Mouse (Mus musculus): ENCODE results near the gene Chn1. TPM values are rescaled to one million over a fixed set of nuclear protein-coding genes. Genes with fewer than 3 reads are reported as not detected.

Chn1 gene
- polyA plus RNA-seq, 1 experiment from 2014 or later: 70.1 TPM

DNA sequence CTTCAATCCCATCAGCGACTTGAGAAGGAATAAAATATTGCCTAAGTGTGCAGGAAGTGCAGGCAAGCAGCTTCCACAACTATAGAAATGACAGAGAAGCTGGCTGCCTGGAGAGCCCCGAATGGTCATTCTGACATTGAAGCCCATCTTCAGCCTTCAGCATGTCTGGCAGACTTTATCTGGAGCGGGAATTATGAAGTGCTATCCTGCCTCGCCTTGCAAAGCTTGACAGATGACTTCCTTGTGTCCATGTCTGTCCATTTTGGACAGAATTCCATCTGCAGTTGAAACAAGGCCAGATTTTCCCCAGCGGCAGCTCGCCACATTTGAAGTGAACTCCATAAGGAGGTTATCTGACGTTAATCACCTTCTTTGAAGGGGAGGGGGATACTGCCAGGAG, 15.2 kb downstream of the Chn1 start:
- Histone ChIP-seq H3K27ac (ENCODE audit: low read depth, low read length) (no peak overlapping the region), H3K27me3 (replicated peaks; ENCODE audit: control insufficient read depth, insufficient read depth, low read length) (no peaks in the 10 kb centered on the region), H3K4me3 (ENCODE audit: low read length) (no peak overlapping the region), H3K9ac (ENCODE audit: low read depth, low read length) (no peak overlapping the region), H3K9me3 (ENCODE audit: control insufficient read depth, low read length) (no peaks in the 10 kb centered on the region), H3K4me2 (ENCODE audit: low read length) (no peak overlapping the region), H3K4me1 (ENCODE audit: control insufficient read depth, insufficient read depth, low read depth, low read length) (peaks cover 2% of the 10 kb centered on the region; the same call in 1 of the 2 replicates), H3K36me3 (ENCODE audit: control insufficient read depth, insufficient read depth, low read length) (no peaks in the 10 kb centered on the region)
- no peak for ATAC-seq
- WGBS: 88% methylated on average over 7 of the region's 7 CpGs

DNA sequence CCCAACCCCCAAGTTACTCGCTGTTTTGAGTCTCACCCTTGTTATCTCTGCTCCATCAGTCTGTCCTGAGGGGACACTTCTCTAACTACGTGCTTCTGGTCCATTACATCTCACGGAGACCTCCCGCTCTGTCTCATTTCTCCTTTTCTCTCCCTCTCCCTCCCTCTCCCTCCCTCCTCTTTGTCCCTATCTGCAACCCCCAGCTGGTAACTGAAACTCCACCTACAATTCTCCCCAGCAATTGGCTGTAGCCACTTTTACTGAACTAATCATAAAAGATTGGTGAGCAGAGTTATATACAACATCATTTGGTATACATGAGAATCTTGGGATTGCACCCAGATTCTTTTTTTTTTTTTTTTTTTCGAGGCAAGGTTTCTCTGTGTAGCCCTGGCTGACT, 16.1 kb downstream of the Chn1 start:
- no peak overlapping the region for H3K4me3 ChIP-seq (ENCODE audit: low read length)
- no peaks in the 10 kb centered on the region for H3K36me3 ChIP-seq (ENCODE audit: control insufficient read depth, insufficient read depth, low read length)
- no peaks in the 10 kb centered on the region for H3K9me3 ChIP-seq (ENCODE audit: control insufficient read depth, low read length)
- no peak overlapping the region for H3K27ac ChIP-seq (ENCODE audit: low read depth, low read length)
- H3K9ac ChIP-seq (ENCODE audit: low read depth, low read length): no peak overlapping the region
- H3K27me3 ChIP-seq (replicated peaks; ENCODE audit: control insufficient read depth, insufficient read depth, low read length): no peaks in the 10 kb centered on the region
- H3K4me1 ChIP-seq (ENCODE audit: control insufficient read depth, insufficient read depth, low read depth, low read length): peaks cover 2% of the 10 kb centered on the region; the same call in 1 of the 2 replicates
- WGBS: 78% methylated on average over 5 of the region's 5 CpGs
- ATAC-seq: no peak
- H3K4me2 ChIP-seq (ENCODE audit: low read length): no peak overlapping the region

DNA sequence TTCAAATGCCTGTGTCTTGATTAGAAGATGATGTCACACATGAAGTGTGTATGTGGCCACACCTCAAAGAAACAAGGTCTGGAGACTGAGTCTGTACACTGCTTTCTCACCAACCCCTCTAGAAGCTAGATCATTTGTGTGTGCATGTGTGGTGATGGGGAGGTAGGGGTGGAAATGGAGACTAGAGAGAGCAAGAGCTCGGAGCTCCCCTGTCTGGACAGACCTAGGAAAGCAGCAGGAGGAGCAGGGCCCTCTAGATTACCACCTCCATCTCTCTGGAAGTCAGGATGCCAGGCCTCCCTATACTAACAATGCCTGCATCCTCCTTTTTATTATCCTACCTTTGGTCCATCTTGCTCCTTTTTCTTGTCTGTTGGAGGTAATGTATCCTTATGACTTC, 27.8 kb downstream of the Chn1 start:
- 92% methylated on average over 1 of the region's 1 CpGs for WGBS
- ATAC-seq: no peak

GRCm38 (mm10) chr2:73746375-73746770, 28.8 kb downstream of the Chn1 start:
- Histone ChIP-seq H3K4me3 (ENCODE audit: low read length) (no peak overlapping the region), H3K4me1 (ENCODE audit: control insufficient read depth, insufficient read depth, low read depth, low read length) (no peaks in the 10 kb centered on the region), H3K4me2 (ENCODE audit: low read length) (no peak overlapping the region), H3K36me3 (ENCODE audit: control insufficient read depth, insufficient read depth, low read length) (no peaks in the 10 kb centered on the region), H3K9me3 (ENCODE audit: control insufficient read depth, low read length) (no peaks in the 10 kb centered on the region), H3K27me3 (replicated peaks; ENCODE audit: control insufficient read depth, insufficient read depth, low read length) (no peaks in the 10 kb centered on the region), H3K9ac (ENCODE audit: low read depth, low read length) (no peak overlapping the region), H3K27ac (ENCODE audit: low read depth, low read length) (no peak overlapping the region)
- WGBS: 93% methylated on average over 1 of the region's 1 CpGs
- ATAC-seq: no peak

More for the DNA sequence above, 27.8 kb downstream of the Chn1 start:
- Histone ChIP-seq H3K4me2 (ENCODE audit: low read length) (no peak overlapping the region), H3K9ac (ENCODE audit: low read depth, low read length) (no peak overlapping the region), H3K36me3 (ENCODE audit: control insufficient read depth, insufficient read depth, low read length) (no peaks in the 10 kb centered on the region), H3K27me3 (replicated peaks; ENCODE audit: control insufficient read depth, insufficient read depth, low read length) (no peaks in the 10 kb centered on the region), H3K4me3 (ENCODE audit: low read length) (no peak overlapping the region), H3K4me1 (ENCODE audit: control insufficient read depth, insufficient read depth, low read depth, low read length) (no peaks in the 10 kb centered on the region), H3K27ac (ENCODE audit: low read depth, low read length) (no peak overlapping the region), H3K9me3 (ENCODE audit: control insufficient read depth, low read length) (no peaks in the 10 kb centered on the region)

GRCm38 (mm10) chr2:73745647-73746374, 29.3 kb downstream of the Chn1 start:
- WGBS: 67% methylated on average over 3 of the region's 3 CpGs
- no peak overlapping the region for H3K27ac ChIP-seq (ENCODE audit: low read depth, low read length)
- H3K4me1 ChIP-seq (ENCODE audit: control insufficient read depth, insufficient read depth, low read depth, low read length): no peaks in the 10 kb centered on the region
- no peaks in the 10 kb centered on the region for H3K36me3 ChIP-seq (ENCODE audit: control insufficient read depth, insufficient read depth, low read length)
- H3K9me3 ChIP-seq (ENCODE audit: control insufficient read depth, low read length): no peaks in the 10 kb centered on the region
- no peak overlapping the region for H3K4me3 ChIP-seq (ENCODE audit: low read length)
- H3K9ac ChIP-seq (ENCODE audit: low read depth, low read length): no peak overlapping the region
- no peak overlapping the region for H3K4me2 ChIP-seq (ENCODE audit: low read length)
- no peaks in the 10 kb centered on the region for H3K27me3 ChIP-seq (replicated peaks; ENCODE audit: control insufficient read depth, insufficient read depth, low read length)
- no peak; the same call in 1 of the 2 replicates for ATAC-seq

- Histone ChIP-seq H3K4me2 (ENCODE audit: low read length) (no peak overlapping the region), H3K4me1 (ENCODE audit: control insufficient read depth, insufficient read depth, low read depth, low read length) (no peaks in the 10 kb centered on the region), H3K9ac (ENCODE audit: low read depth, low read length) (no peak overlapping the region), H3K27me3 (replicated peaks; ENCODE audit: control insufficient read depth, insufficient read depth, low read length) (no peaks in the 10 kb centered on the region), H3K36me3 (ENCODE audit: control insufficient read depth, insufficient read depth, low read length) (no peaks in the 10 kb centered on the region), H3K9me3 (ENCODE audit: control insufficient read depth, low read length) (no peaks in the 10 kb centered on the region), H3K4me3 (ENCODE audit: low read length) (no peak overlapping the region), H3K27ac (ENCODE audit: low read depth, low read length) (no peak overlapping the region)
- WGBS: 94% methylated on average over 3 of the region's 3 CpGs
- ATAC-seq: no peak
Measured at GRCm38 (mm10) chr2:73741286-73741685, 33.9 kb downstream of the Chn1 start.

DNA sequence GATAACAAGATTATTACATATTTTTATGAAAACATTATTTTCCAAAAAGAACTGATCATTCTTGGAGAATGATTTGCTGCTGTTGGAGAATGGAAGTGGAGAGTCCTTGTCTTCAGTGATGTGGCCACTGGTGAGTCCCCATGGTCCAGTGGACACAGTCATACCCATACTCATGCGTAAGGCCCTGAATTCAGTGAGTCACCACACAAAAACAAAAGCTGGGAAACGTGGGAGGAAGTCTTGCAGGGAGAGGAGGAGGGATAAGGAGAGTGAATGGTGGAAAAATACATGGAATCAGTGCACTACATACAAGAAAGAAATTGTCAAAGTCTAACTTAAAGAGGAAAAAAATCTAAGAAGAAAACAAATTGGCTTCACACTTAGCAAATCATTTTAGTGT, 47.3 kb downstream of the Chn1 start:
- Histone ChIP-seq H3K27me3 (replicated peaks; ENCODE audit: control insufficient read depth, insufficient read depth, low read length) (no peaks in the 10 kb centered on the region), H3K9me3 (ENCODE audit: control insufficient read depth, low read length) (no peaks in the 10 kb centered on the region), H3K9ac (ENCODE audit: low read depth, low read length) (no peak overlapping the region), H3K4me2 (ENCODE audit: low read length) (no peak overlapping the region), H3K27ac (ENCODE audit: low read depth, low read length) (no peak overlapping the region), H3K4me3 (ENCODE audit: low read length) (no peak overlapping the region), H3K4me1 (ENCODE audit: control insufficient read depth, insufficient read depth, low read depth, low read length) (no peaks in the 10 kb centered on the region; the same call in none of the 2 replicates), H3K36me3 (ENCODE audit: control insufficient read depth, insufficient read depth, low read length) (no peaks in the 10 kb centered on the region)
- 65% methylated on average over 2 of the region's 2 CpGs for WGBS
- no peak for ATAC-seq

DNA sequence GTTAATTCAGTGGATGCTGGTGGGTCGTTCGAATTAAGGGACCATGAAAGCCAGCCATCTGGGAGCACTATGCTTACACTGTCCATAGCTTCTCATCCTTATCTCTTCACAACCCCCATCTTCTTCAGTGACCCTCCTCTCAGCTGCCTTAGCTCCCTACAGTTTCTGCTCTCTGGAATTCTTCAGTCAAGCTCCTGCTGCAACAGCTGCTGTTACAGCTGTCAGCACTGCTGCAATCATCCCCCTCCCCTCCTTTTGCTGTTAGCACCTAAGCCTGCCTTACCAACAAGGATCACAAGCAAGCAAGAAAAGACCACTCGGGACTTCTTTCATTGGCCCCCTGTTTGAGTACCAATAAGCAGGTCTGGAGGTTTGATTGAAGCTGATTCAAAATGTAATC, 50.2 kb downstream of the Chn1 start:
- 61% methylated on average over 3 of the region's 3 CpGs for WGBS
- no peak for ATAC-seq
- H3K9me3 ChIP-seq (ENCODE audit: control insufficient read depth, low read length): no peaks in the 10 kb centered on the region

DNA sequence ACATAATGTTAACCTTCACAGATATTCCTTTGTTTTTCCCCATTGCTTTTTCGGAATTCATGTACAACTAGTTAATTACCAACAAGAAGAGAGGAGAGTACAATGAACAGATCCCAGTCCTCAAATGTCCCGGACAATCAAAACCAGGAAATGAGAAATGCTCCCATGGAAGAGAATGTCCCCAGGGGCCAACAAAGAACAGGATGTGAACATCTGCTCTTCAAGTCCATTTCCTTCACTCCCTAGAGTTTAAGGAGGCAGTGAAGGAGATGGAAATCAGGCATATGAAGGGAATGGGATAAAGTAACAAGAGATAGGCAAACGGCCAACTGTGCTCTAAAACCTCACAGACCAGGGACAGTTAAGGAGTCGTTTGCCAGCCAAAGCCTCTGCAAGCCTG, 53.3 kb downstream of the Chn1 start:
- no peak overlapping the region for H3K4me2 ChIP-seq (ENCODE audit: low read length)
- H3K9ac ChIP-seq (ENCODE audit: low read depth, low read length): no peak overlapping the region
- no peak overlapping the region for H3K4me3 ChIP-seq (ENCODE audit: low read length)
- H3K27me3 ChIP-seq (replicated peaks; ENCODE audit: control insufficient read depth, insufficient read depth, low read length): no peaks in the 10 kb centered on the region
- no peaks in the 10 kb centered on the region for H3K36me3 ChIP-seq (ENCODE audit: control insufficient read depth, insufficient read depth, low read length)
- H3K9me3 ChIP-seq (ENCODE audit: control insufficient read depth, low read length): no peaks in the 10 kb centered on the region
- no peak overlapping the region for H3K27ac ChIP-seq (ENCODE audit: low read depth, low read length)
- WGBS: 43% methylated on average over 4 of the region's 4 CpGs
- no peak for ATAC-seq
- peaks cover 4% of the 10 kb centered on the region for H3K4me1 ChIP-seq (ENCODE audit: control insufficient read depth, insufficient read depth, low read depth, low read length)

More for the DNA sequence above, 50.2 kb downstream of the Chn1 start:
- Histone ChIP-seq H3K4me1 (ENCODE audit: control insufficient read depth, insufficient read depth, low read depth, low read length) (peaks cover 4% of the 10 kb centered on the region), H3K36me3 (ENCODE audit: control insufficient read depth, insufficient read depth, low read length) (no peaks in the 10 kb centered on the region), H3K4me2 (ENCODE audit: low read length) (no peak overlapping the region), H3K27ac (ENCODE audit: low read depth, low read length) (no peak overlapping the region), H3K9ac (ENCODE audit: low read depth, low read length) (no peak overlapping the region), H3K27me3 (replicated peaks; ENCODE audit: control insufficient read depth, insufficient read depth, low read length) (no peaks in the 10 kb centered on the region), H3K4me3 (ENCODE audit: low read length) (no peak overlapping the region)
